Mouse (Mus musculus): ENCODE data around the gene Tecpr2. TPM values are rescaled to one million over a fixed set of nuclear protein-coding genes. Genes with fewer than 3 reads are reported as not detected.

The Tecpr2 gene
- total and polyA plus RNA-seq, 3 experiments, result 5.8 to 5.9 TPM; not detected in 1

GRCm38 (mm10) chr12:110967146-110967545 lies 78.1 kb downstream of the Tecpr2 start:
- no peak for DNase-seq (ENCODE audit: low read depth, low spot score)
- Histone ChIP-seq H3K79me2 (ENCODE audit: control insufficient read depth, insufficient read depth, low read length, poor library complexity) (no peaks in the 10 kb centered on the region), H3K9me3 (replicated peaks; ENCODE audit: insufficient read depth, low read length) (no peaks in the 10 kb centered on the region), H3K27ac (ENCODE audit: control insufficient read depth, low read depth, low read length) (no peak overlapping the region), H3K27me3 (ENCODE audit: control insufficient read depth in 1 of 2, insufficient read depth in 2 of 2, low read length in 2 of 2) (no peaks in the 10 kb centered on the region), H3K4me1 (ENCODE audit: control insufficient read depth in 1 of 2, insufficient read depth in 2 of 2, low read length in 2 of 2) (peaks cover 13 to 19% of the 10 kb centered on the region in 2 experiments), H3K4me3 (ENCODE audit: control insufficient read depth in 1 of 2, insufficient read depth in 1 of 2, low read depth in 2 of 2, low read length in 2 of 2) (no peak overlapping the region), H3K9ac (ENCODE audit: control insufficient read depth, low read depth, low read length, poor library complexity, severe bottlenecking) (no peak overlapping the region), H3K36me3 (ENCODE audit: control insufficient read depth in 1 of 2, insufficient read depth in 2 of 2, low read length in 2 of 2) (peaks cover 0 to 20% of the 10 kb centered on the region in 2 experiments; a peak in 2 of 4 replicates)
- TF ChIP-seq E2F4 (IDR thresholded peaks at IDR 0.05; ENCODE audit: borderline replicate concordance, low read depth, low read length), result no peak
- TF ChIP-seq TAL1 (IDR thresholded peaks at IDR 0.05; ENCODE audit: low read length), result no peak
- no peak for TF ChIP-seq MYC (IDR thresholded peaks at IDR 0.05; ENCODE audit: low read depth, low read length)
- no peak for TF ChIP-seq SMC3 (IDR thresholded peaks at IDR 0.05; ENCODE audit: low read depth, low read length)
- TF ChIP-seq RCOR1 (IDR thresholded peaks at IDR 0.05; ENCODE audit: low read depth, low read length), result no peak
- TF ChIP-seq POLR2A (IDR thresholded peaks at IDR 0.05; ENCODE audit: control insufficient read depth in 1 of 2, insufficient read depth in 1 of 2, low read depth in 1 of 2, low read length in 2 of 2, poor library complexity in 1 of 2), result no peak
- no peak for TF ChIP-seq ZMIZ1 (IDR thresholded peaks at IDR 0.05; ENCODE audit: low read depth, low read length)
- TF ChIP-seq MYB (IDR thresholded peaks at IDR 0.05; ENCODE audit: low read depth, low read length), result no peak
- no peak for TF ChIP-seq SIN3A (IDR thresholded peaks at IDR 0.05; ENCODE audit: low read length)
- no peak for TF ChIP-seq TCF12 (IDR thresholded peaks at IDR 0.05; ENCODE audit: low read depth, low read length)
- no peak for TF ChIP-seq ZC3H11A (IDR thresholded peaks at IDR 0.05; ENCODE audit: low read depth, low read length)
- TF ChIP-seq POLR2AphosphoS5 (IDR thresholded peaks at IDR 0.05; ENCODE audit: borderline replicate concordance, low read depth, low read length), result no peak
- TF ChIP-seq BHLHE40 (IDR thresholded peaks at IDR 0.05; ENCODE audit: borderline replicate concordance, low read depth, low read length), result no peak
- no peak for TF ChIP-seq GABPA (IDR thresholded peaks at IDR 0.05; ENCODE audit: low read depth, low read length)
- no peak for TF ChIP-seq ZNF384 (IDR thresholded peaks at IDR 0.05; ENCODE audit: low read depth, low read length)
- no peak for TF ChIP-seq JUND (IDR thresholded peaks at IDR 0.05; ENCODE audit: low read depth, low read length)

DNA sequence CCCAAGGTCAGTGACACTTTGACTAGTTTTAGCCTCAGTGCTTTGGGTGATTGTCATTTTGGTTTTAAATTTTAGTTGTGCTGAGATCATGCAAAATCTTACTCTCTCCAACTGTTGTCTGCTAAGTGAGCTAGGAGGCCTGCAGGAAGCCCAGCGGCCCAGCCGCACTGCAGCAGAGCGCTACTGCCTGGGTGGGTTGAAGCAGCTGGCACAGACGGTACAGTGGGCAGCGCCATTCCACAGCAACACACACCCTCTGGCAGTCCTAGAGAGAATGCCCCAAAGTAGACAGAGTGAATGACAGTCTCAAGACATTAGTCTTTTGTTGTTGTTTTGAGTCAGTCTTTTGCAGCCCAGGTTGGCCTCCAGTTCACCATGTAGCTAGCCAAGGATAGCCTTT lies 81.3 kb downstream of the Tecpr2 start:
- Histone ChIP-seq H3K4me1 (ENCODE audit: control insufficient read depth in 1 of 2, insufficient read depth in 2 of 2, low read length in 2 of 2) (peaks cover 31 to 46% of the 10 kb centered on the region in 2 experiments), H3K79me2 (ENCODE audit: control insufficient read depth, insufficient read depth, low read length, poor library complexity) (no peaks in the 10 kb centered on the region), H3K36me3 (ENCODE audit: control insufficient read depth in 1 of 2, insufficient read depth in 2 of 2, low read length in 2 of 2) (peaks cover 0 to 40% of the 10 kb centered on the region in 2 experiments; a peak in 2 of 4 replicates), H3K27ac (ENCODE audit: control insufficient read depth, low read depth, low read length) (no peak overlapping the region), H3K9me3 (replicated peaks; ENCODE audit: insufficient read depth, low read length) (no peaks in the 10 kb centered on the region), H3K4me3 (ENCODE audit: control insufficient read depth in 1 of 2, insufficient read depth in 1 of 2, low read depth in 2 of 2, low read length in 2 of 2) (no peak overlapping the region), H3K27me3 (ENCODE audit: control insufficient read depth in 1 of 2, insufficient read depth in 2 of 2, low read length in 2 of 2) (no peaks in the 10 kb centered on the region), H3K9ac (ENCODE audit: control insufficient read depth, low read depth, low read length, poor library complexity, severe bottlenecking) (no peak overlapping the region)
- TF ChIP-seq POLR2AphosphoS2 (IDR thresholded peaks at IDR 0.05; ENCODE audit: low read length), result no peak
- no peak for TF ChIP-seq EP300 (IDR thresholded peaks at IDR 0.05; ENCODE audit: low read depth in 1 of 2, low read length in 2 of 2)
- no peak for TF ChIP-seq ZNF384 (IDR thresholded peaks at IDR 0.05; ENCODE audit: low read depth, low read length)
- no peak for TF ChIP-seq MXI1 (IDR thresholded peaks at IDR 0.05; ENCODE audit: low read depth, low read length)
- TF ChIP-seq RAD21 (IDR thresholded peaks at IDR 0.05; ENCODE audit: low read depth, low read length), result no peak
- DNase-seq (ENCODE audit: low read depth, low spot score), result no peak

Data from MEL (cell line).